Mouse (Mus musculus) ES-Bruce4 (cell line): ENCODE data around the gene Mark3.

Experiments used
- CTCF ChIP-seq: IDR thresholded peaks from one replicate; pipeline ENCODE4 v1.8.1; 2011; ENCODE audit warnings: low read depth, low read length
- EP300 ChIP-seq: IDR thresholded peaks from 2 replicates; pipeline ENCODE4 v1.6.1; 2011; ENCODE audit warnings: low read depth, low read length; ENCODE audit not compliant: insufficient read depth
- POLR2A ChIP-seq: IDR thresholded peaks from one replicate; pipeline ENCODE4 v1.8.1; 2011; ENCODE audit warnings: low read length; ENCODE audit not compliant: insufficient read depth

DNA sequence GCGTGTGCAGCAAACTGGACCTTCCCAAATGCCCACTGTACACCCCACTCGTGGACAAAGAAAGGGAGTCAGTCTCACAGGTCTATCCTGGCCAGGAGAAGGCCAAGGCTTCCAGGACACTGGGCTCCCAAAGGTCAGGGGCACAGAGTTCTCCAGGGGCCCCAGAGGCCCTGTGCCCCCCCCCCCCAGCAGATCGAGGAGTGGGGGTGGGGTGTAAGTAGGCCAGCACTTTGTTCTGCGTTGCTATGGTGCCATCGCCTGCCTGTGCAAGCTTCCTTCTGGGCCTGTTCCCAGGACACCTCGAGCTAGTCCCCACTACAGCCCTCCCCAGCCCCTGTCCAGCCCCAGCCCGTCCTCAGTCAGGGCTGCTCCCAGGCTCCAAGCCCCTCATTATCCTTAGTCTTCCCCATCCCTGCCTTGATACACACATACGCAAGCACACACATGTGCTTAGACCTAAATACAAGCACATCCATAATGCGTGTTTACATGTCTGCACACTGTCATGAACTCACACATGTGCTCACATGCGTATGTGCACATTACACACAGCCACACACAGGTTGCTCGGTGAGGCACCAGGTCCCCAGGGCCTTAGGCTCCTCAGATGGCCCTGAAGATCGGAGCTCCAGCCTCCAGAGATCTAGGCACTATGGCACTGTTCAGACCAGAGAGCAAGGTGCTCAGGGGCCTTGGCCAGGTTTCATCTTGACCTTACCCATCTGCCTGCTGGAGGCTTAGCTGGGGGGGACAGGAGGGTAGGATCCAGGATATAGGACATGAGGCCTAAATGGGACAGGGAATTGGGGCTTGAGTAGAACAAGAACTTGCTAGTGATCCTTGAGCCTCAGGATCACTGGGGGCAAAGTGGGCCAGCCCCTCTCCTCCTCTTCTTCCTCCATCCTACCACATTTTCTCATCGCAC, 120.8 kb downstream of the Mark3 start:
- TF ChIP-seq POLR2A (no peak), CTCF (no peak), EP300 (no peak)
